Mouse (Mus musculus) midbrain, embryonic 10.5 days (tissue): ENCODE results near the gene Olfr1339. TPM values are rescaled to one million over a fixed set of nuclear protein-coding genes. Genes with fewer than 3 reads are reported as not detected.

Experiments used
- DNase-seq: peaks from one replicate; pipeline ENCODE4 v3.0.0-alpha.2; 2017; ENCODE audit warnings: low spot score
- H3K27ac ChIP-seq: fragments of 300-500 bp; sonication (generic); replicated peaks from 2 replicates; pipeline ENCODE4 v1.5.1; 2016; ENCODE audit warnings: mild to moderate bottlenecking
- H3K27me3 ChIP-seq: fragments of 300-500 bp; sonication (generic); 2 replicates; pipeline ENCODE4 v1.6.1; 2016; ENCODE audit warnings: low read depth, mild to moderate bottlenecking; ENCODE audit not compliant: poor library complexity, severe bottlenecking
- H3K36me3 ChIP-seq: fragments of 300-500 bp; sonication (generic); 2 replicates; pipeline ENCODE4 v1.6.1; 2016; ENCODE audit warnings: mild to moderate bottlenecking, moderate library complexity
- H3K4me1 ChIP-seq: fragments of 300-500 bp; sonication (generic); 2 replicates; pipeline ENCODE4 v1.6.1; 2016
- H3K4me3 ChIP-seq: fragments of 300-500 bp; sonication (generic); 2 replicates; pipeline ENCODE4 v1.5.1; 2016; ENCODE audit warnings: mild to moderate bottlenecking, moderate library complexity
- H3K9me3 ChIP-seq: fragments of 300-500 bp; sonication (generic); replicated peaks from 2 replicates; pipeline ENCODE4 v1.6.1; 2016; ENCODE audit warnings: mild to moderate bottlenecking
- WGBS: fragments of 180-500 bp; shearing (Covaris S2); methylation state at CpG from one replicate; pipeline ENCODE4 v1.1.7; 2016; 5-methylcytosine and 5-hydroxymethylcytosine counted together
- polyA plus RNA-seq: library from polyadenylated mRNA; unstranded; fragments of >200 nt; fragmentation: Nextera tagmentation; extraction: Ambion mirVana; gene quantifications from 2 replicates; pipeline ENCODE4 v1.2.1, GENCODE M21; 2016

The Olfr1339 gene
- not detected in 2 replicates for polyA plus RNA-seq

DNA sequence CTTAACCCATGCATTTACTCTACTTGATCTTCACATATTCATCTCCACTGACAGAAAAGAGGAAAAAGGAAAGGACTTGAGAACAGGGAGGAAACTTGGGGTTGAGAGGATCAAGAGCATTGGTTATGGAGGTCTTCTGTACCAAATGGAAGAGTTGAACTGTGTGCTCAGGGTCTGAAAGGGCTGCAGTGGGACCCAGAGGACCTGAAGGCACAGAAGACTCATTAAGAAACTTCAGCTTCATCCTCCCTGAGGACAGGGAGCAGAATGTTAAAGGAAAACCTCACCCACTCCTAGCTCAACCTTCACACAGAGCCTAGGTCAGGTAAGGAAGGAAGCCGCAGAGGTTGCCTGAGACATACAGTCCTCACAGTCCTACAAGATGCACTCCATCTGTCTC is at the start of gene Olfr1339:
TSS of gene Olfr1339 (plus strand) at position 301 of the 400 bp plus-strand sequence.
- Histone ChIP-seq H3K27me3 (no peaks in the 10 kb centered on the region), H3K4me1 (no peaks in the 10 kb centered on the region), H3K9me3 (no peaks in the 10 kb centered on the region), H3K27ac (no peak within 1 kb of the TSS), H3K36me3 (no peaks in the 10 kb centered on the region), H3K4me3 (no peak within 1 kb of the TSS)
- no peak for DNase-seq
- 88% methylated on average over 1 of the region's 1 CpGs for WGBS

DNA sequence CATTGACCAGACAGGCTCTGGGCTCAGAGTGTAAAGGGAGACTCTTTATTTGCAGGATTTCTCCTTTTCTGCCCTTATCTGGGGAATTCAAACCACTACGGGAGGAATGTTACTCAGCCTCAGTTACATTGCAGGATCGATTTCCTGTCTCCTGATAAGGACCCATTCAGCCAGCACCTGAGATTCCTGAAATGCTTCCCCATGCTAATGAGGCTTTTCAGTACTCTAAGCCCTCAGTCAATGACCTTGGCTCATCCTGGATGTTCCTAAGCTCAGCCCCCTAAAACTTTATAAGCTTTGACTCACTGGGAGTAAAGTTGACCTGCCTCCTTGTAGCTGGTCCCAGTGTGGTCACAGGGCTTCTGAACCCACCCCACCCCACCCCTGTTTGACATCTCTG is 44.9 kb upstream of the Olfr1339 start:
- H3K27ac ChIP-seq: no peak overlapping the region
- DNase-seq: no peak
- 73% methylated on average over 2 of the region's 2 CpGs for WGBS

DNA sequence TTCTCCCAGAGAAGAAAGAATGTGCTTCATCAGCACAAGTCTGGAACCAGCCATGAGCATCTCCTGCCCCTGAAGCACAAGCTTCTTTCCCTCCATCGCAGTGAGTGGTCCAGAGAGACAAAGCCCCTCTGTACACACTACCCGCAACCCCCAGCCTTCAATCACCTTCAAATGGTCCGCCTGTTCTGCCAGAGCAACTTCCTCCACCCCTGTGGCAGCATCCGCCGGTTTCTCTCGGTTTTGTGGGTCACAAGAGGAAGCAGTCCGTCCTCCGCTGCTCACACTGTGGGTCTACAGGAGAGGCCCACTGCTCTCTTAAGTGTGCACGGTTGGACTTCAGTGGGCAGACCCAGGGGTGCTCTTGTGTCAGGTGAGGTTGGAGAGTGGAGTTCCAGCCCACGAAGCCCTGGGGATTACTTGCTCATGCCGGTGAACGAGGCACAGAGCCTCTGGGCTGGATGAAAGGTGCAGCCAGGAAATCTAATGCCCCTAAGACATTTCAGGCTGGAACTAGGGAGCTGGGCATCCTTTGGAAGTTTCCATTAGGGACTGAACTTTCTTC is 39.5 kb upstream of the Olfr1339 start, which contains the start of gene Olfr1342:
TSS of gene Olfr1342 (minus strand) at position 345 of the 562 bp plus-strand sequence.
- H3K4me1 ChIP-seq: peaks cover 12% of the 10 kb centered on the region; the same call in 1 of the 2 replicates
- H3K27ac ChIP-seq: no peak within 1 kb of the TSS
- no peak for DNase-seq
- H3K36me3 ChIP-seq: no peaks in the 10 kb centered on the region
- H3K9me3 ChIP-seq: no peaks in the 10 kb centered on the region
- no peak within 1 kb of the TSS for H3K4me3 ChIP-seq
- 62% methylated on average over 12 of the region's 12 CpGs for WGBS
- no peaks in the 10 kb centered on the region for H3K27me3 ChIP-seq

More for the DNA sequence above, 44.9 kb upstream of the Olfr1339 start:
- H3K9me3 ChIP-seq: no peaks in the 10 kb centered on the region
- H3K4me1 ChIP-seq: no peaks in the 10 kb centered on the region
- H3K36me3 ChIP-seq: no peaks in the 10 kb centered on the region
- no peak overlapping the region for H3K4me3 ChIP-seq
- no peaks in the 10 kb centered on the region for H3K27me3 ChIP-seq

DNA sequence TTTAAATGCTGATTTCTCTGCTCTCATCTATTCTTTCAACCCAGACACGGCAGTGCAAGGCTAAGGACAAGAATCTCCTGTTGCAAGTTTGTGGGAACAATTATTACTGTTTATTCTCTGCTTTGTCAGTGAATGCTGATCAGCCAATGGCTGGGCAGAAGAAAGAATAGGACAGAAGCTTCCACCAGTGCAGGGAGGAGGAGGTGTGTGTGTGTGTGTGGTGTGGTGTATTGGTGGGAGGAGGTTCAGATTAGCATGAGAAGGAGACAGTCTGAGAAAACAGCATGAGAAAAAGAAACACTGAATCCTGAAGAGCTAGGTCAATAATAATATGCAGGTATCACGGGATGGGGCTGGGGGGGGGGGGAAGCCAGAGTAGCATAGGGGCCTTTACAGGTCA is 38.2 kb upstream of the Olfr1339 start:
- Histone ChIP-seq H3K4me3 (no peak overlapping the region), H3K27ac (no peak overlapping the region), H3K4me1 (peaks cover 12% of the 10 kb centered on the region; the same call in 1 of the 2 replicates), H3K9me3 (no peaks in the 10 kb centered on the region), H3K27me3 (no peaks in the 10 kb centered on the region), H3K36me3 (no peaks in the 10 kb centered on the region)
- no peak for DNase-seq
- 46% methylated on average over 2 of the region's 2 CpGs for WGBS

DNA sequence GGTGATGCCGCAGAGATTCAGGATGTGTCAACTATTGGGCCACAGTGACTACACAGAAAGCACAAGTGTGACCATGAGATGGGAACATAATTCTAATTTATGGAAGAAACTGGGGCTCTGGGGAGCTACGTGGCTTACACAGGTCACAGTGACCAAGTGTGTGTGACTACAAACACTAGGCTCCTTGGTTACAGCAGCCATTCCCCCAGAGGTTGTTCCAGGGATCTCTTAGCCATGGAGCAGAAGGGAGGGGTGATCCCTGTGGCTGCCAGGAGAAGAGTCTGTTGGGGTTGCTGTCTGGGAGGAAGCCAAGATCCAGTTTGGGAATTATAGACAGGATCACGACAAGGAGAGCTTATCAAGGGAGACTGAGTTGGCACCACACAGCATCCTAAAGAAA is 28.8 kb upstream of the Olfr1339 start, which contains the start of gene Olfr1341:
TSS of gene Olfr1341 (plus strand) at position 301 of the 400 bp plus-strand sequence.
- H3K27me3 ChIP-seq: no peaks in the 10 kb centered on the region
- no peaks in the 10 kb centered on the region for H3K4me1 ChIP-seq
- 77% methylated on average over 3 of the region's 3 CpGs for WGBS
- no peaks in the 10 kb centered on the region for H3K36me3 ChIP-seq
- no peak within 1 kb of the TSS for H3K4me3 ChIP-seq
- no peak within 1 kb of the TSS for H3K27ac ChIP-seq
- no peak for DNase-seq
- H3K9me3 ChIP-seq: no peaks in the 10 kb centered on the region

DNA sequence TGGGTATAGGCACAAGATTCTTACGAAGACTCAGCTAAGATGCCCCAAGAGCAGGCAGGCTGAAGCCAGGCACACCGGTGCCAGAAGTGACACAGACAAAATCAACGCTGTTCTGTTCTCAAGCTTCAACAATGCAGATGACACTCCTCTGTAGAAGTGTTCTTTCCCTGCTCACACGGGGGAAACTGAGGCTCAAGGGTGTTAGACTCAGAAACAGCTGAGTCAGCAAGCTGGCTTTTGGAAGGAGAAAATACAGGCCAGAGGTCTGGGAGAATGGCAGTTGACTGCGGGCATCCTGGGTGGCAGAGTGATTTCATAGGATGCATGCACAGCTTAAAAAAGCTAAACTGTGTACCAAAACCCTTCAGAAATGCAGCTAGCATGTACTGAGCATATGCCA is 23.9 kb upstream of the Olfr1339 start:
- H3K4me3 ChIP-seq: no peak overlapping the region
- DNase-seq: no peak
- H3K27ac ChIP-seq: no peak overlapping the region
- H3K9me3 ChIP-seq: no peaks in the 10 kb centered on the region
- H3K4me1 ChIP-seq: peaks cover 7% of the 10 kb centered on the region; the same call in 1 of the 2 replicates
- no peaks in the 10 kb centered on the region for H3K36me3 ChIP-seq
- WGBS: 85% methylated on average over 5 of the region's 5 CpGs
- no peaks in the 10 kb centered on the region for H3K27me3 ChIP-seq

DNA sequence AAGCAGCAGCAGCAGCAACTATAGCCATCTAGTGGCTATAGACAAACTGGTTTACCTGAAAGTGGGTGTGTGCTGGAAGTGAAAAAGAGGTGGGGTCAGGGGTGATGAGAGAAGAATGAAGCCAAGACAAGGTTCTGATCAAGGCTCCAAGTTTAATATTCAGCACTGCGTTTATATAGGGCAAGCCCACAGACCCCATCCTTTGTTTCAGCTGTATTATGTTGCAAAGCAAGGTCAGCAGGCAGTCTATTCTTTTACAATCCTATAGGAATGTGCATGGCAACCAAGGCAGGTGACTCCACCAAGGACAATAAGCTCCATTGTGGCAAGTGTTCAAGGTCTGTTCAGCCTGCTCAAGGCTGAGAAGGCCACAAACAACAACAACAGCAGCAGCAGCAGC is 20.3 kb upstream of the Olfr1339 start:
- H3K9me3 ChIP-seq: no peaks in the 10 kb centered on the region
- no peak overlapping the region for H3K27ac ChIP-seq
- no peak overlapping the region for H3K4me3 ChIP-seq
- H3K36me3 ChIP-seq: no peaks in the 10 kb centered on the region
- WGBS: 24% methylated on average over 1 of the region's 1 CpGs
- peaks cover 7% of the 10 kb centered on the region; the same call in 1 of the 2 replicates for H3K4me1 ChIP-seq
- no peaks in the 10 kb centered on the region for H3K27me3 ChIP-seq
- no peak for DNase-seq

DNA sequence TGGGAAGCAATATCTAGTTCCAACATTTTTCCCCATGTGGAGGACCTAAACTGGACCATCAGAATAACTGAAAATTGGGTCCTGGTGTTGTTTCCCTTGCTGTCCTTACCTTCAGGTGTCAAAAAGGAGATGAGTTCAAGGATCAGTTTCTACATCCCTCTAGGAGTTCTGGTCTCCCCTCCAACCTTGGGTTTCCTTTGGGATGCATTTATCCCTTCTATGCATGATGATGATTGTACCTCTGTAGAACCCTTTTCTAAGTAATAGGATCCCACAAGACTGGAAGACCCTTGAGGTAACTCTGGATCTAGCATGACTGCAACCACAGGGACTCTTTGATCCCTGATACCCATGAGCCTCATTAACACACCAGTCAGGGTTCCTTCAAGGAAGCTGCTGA is 12.1 kb upstream of the Olfr1339 start, which contains the start of gene Olfr1340:
TSS of gene Olfr1340 (plus strand) at position 301 of the 400 bp plus-strand sequence.
- no peaks in the 10 kb centered on the region for H3K36me3 ChIP-seq
- H3K4me3 ChIP-seq: no peak within 1 kb of the TSS
- no peaks in the 10 kb centered on the region for H3K27me3 ChIP-seq
- H3K9me3 ChIP-seq: no peaks in the 10 kb centered on the region
- no peak for DNase-seq
- no peak within 1 kb of the TSS for H3K27ac ChIP-seq
- H3K4me1 ChIP-seq: no peaks in the 10 kb centered on the region

DNA sequence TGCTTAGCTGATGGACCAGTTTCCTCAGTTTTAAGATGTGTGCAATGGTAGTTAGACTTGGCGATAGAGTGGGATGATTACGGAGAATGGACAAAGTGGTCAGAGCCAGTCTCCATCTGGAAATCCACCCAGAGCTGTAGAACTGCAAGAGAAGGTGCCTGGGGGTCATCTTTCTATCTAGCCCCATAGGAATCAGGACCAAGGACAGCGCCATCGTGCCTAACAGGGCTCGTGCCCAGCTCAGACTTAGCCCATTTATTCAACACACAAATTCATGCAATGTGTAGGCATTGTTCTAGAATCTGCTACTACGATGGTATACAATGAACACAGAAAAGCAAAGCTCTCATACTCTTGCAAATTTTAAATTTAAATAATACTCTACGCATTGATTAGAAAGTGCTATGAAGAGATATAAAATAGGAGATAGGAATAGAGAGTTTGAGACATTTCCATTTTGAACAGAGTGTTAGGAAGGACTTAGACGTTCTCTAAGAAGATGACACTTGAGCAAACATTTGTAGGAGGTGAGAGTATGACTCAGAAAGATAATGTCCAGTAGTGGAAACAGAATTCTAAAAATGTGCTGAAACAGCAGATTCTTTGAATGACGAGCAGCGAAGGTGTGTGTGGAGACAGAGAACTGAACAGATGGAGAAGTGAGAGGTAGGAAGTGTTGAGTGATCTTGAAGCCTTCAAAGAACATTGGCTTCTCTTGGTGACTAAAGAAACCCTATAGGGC is 10.1 kb upstream of the Olfr1339 start:
- Histone ChIP-seq H3K27ac (no peak overlapping the region), H3K9me3 (no peaks in the 10 kb centered on the region), H3K4me3 (no peak overlapping the region), H3K36me3 (no peaks in the 10 kb centered on the region), H3K27me3 (no peaks in the 10 kb centered on the region), H3K4me1 (no peaks in the 10 kb centered on the region)
- WGBS: 52% methylated on average over 10 of the region's 10 CpGs
- no peak for DNase-seq

DNA sequence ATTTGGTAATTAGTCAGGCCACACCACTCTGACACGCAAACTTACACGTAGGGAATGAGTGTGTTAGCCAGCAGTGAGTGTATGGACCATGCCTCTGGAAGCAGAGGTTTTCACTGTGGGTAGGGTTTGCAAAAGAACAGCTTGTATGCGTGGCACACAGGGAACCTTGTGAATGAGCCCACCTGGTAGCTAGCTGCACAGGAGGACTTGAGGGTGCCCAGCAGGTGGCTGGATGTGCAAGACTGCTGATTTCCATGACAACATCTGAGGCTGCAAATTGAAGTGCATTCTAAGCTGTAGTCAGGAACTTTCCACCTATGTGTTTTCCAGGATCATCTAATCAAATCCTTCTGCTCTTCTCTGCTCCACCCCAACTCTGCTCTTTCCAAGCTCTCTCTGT is 7.6 kb downstream of the Olfr1339 start:
- no peak overlapping the region for H3K27ac ChIP-seq
- no peaks in the 10 kb centered on the region for H3K36me3 ChIP-seq
- no peak overlapping the region for H3K4me3 ChIP-seq
- DNase-seq: no peak
- no peaks in the 10 kb centered on the region for H3K9me3 ChIP-seq
- WGBS: 57% methylated on average over 3 of the region's 3 CpGs
- peaks cover 15% of the 10 kb centered on the region for H3K4me1 ChIP-seq
- H3K27me3 ChIP-seq: peaks cover 52% of the 10 kb centered on the region

DNA sequence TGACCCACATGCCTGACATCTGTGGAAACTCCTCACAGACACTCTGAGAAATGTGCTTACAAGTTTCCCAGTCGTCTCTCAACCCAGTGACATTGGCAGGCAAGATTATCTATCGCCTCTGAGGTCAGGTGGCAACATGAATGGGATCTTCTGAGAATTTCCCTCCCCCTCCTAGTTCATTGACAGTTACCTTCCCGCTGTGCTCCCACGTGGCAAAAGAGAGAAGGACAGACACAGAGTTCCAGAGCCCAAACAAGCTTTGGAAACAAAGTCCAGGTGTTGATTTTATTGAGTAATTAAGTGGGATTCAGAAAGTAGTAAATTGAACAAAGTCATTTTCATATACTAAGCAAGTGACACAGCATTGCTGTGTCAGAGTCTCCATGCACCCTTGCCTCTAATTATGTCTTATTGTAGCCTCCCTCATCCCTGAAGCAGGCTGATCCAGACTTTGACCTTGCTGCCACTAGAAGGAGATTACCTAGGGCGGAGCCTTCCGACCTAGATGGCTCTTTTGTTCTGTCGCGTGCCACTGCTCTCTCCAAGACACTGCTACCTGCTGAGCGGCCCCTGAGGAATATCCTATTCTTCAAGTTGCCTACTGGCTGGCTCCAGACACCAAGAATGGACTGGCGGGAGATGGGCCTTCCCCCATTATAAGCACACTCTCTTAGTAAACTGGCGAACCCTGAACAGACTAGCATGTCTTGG is 9.2 kb downstream of the Olfr1339 start:
- 5% methylated on average over 11 of the region's 11 CpGs for WGBS
- H3K9me3 ChIP-seq: peaks cover 5% of the 10 kb centered on the region; the same call in 1 of the 2 replicates
- peak; percentile 36 for DNase-seq
- H3K27me3 ChIP-seq: peaks cover 52% of the 10 kb centered on the region
- no peak overlapping the region for H3K27ac ChIP-seq
- no peaks in the 10 kb centered on the region for H3K36me3 ChIP-seq
- H3K4me1 ChIP-seq: peaks cover 15% of the 10 kb centered on the region
- H3K4me3 ChIP-seq: peak overlapping the region; percentile 32

DNA sequence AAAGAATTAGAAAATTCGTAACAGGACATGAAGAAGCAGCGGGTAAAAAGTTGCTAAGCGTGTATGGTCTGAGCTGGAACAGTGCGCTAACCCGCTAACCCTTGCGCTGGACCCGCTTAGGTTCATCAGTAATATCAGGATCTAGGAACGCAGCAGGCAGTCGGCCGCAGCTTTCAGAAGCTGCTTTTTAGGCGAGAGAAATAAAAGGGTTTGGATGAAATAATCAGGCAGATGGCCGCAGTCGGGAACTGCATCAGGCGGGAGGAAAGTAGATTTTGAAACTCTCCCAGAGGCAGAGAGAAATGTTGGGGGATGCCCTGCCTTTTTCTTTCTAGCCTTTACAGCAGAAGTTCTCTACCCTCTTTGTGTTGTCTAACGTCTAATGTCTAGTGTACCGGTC is 9.9 kb downstream of the Olfr1339 start:
- Histone ChIP-seq H3K9me3 (peaks cover 12% of the 10 kb centered on the region), H3K4me1 (peaks cover 15% of the 10 kb centered on the region), H3K4me3 (peak overlapping the region; percentile 32), H3K36me3 (no peaks in the 10 kb centered on the region), H3K27ac (no peak overlapping the region), H3K27me3 (peaks cover 52% of the 10 kb centered on the region)
- DNase-seq: peak; percentile 17
- 2% methylated on average over 16 of the region's 16 CpGs for WGBS
